Mouse (Mus musculus): ENCODE measurements around the gene E130114P18Rik.

E130114P18Rik gene

DNA sequence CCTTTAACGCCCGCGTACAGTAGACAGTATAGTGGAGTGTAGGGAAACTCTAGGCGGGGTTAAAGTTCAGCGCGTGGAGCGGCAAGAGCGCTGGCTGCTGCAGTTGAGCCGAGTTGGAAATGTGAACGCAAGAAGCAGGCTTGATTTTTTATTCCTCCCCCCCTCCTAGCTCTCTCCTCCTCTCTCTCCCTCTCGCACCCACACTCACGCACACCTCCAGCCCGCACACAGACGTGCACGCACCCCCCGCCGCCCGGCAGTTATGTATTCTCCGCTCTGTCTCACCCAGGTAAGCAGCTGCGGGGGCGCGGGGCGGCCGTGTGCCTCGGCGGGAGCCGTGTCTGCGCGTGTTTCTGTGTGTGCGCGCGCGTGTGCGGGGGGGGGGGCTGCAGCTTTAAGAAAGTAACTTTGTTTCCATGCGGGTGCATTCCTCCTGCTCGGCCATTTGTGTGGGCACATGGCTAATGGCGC lies at the start of gene E130114P18Rik:
E130114P18Rik (minus strand) TSS at position 373 of the 471 bp plus-strand sequence.
- CTCF ChIA-PET: interaction anchor here in 1 of 4 experiments (0.6 kb wide), 1 partner anchor 20 kb away, joined by 4 read pairs; no protein-coding TSS in a partner anchor

DNA sequence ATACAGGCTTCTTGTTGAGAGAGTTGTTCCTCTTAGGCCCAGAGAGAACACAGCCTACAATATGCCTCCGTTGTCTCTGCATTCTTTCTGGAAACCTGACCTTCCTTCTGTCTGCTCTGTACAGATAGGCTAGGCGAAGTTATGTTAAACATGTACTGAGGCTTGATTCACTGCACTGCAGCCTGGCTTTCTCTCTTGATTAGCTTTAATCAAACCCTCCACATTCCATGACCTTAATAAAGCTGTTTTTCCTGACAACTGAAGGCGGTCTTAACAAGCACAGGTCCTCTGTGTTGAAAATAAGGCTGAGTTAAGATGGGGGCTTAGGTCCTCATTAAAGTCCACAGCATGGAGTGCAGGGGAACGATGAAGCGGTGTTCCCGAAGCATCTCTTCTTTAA lies 49.2 kb upstream of the E130114P18Rik start:
- CTCF ChIA-PET: no interaction called here
- POLR2A ChIA-PET: no interaction called here

More for the DNA sequence above, at the start of gene E130114P18Rik:
- POLR2A ChIA-PET: interaction anchor here in 2 of 4 experiments (0.6 to 0.8 kb wide), 2 partner anchors 34 to 259 kb away, joined by 3 to 4 read pairs; no protein-coding TSS in a partner anchor

DNA sequence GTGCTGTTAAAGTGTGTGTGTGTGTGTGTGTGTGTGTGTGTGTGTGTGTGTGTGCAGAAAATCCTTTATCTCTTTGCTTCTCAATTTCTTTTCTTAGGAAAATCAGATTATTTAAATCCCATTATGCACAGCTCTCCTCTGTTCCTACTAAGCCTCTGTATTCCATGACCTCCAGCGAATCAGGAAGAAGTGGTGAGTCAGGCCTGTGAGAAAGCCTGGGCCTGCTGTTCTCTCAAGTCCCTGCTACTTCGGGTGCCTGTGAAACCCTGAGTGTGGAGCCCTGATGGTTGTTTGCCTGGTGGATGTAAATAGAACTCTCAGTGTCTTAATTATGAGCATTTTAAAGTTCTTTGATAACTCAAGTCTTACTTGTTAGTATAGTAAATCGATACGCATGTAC lies 48.0 kb upstream of the E130114P18Rik start:
- ChIA-PET CTCF (no interaction called here), POLR2A (interaction anchor here in 2 of 4 experiments (0.6 to 0.8 kb wide), 3 partner anchors 12 to 518 kb away, joined by 3 read pairs; no protein-coding TSS in a partner anchor)

DNA sequence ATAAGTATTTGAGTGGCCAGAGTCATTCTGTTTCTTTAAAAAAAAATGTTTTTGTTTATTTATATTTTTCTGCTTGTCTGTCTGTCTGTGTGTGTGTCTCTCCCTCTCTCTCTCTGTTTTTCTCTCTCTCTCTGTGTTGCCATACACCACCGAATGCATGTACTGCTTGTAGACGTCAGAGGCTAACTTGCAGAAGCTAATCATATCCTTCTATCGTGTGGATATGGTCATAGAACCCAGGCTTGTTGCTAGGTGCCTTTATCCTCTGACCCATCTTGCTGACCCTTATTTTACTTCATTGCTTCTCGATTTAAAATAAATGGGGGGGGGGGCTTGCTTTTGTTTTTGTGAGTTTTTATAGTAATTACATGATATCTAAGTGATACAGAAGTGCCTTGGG lies 47.6 kb upstream of the E130114P18Rik start:
- POLR2A ChIA-PET: interaction anchor here in 2 of 4 experiments (0.7 to 0.8 kb wide), 2 partner anchors 11 to 518 kb away, joined by 3 read pairs; no protein-coding TSS in a partner anchor

DNA sequence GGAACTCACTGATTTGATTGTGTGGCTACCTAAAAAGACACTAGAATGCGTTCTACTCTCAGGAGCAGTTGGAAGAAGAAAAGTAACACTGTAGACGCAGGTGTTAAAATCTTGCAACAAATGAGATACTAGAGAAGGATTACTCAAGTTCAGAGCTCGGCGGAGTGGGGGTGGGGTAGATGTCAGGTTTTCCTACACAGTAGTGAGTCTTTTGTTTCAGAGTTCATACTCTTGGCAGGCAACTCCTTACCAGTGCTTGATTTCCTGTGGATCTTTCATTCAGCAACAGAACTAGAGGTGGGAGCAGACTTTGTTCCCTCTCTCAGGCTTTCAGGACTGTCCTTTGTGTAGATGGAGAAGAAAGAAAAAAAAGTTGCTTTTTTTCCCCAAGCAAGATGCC lies 46.6 kb upstream of the E130114P18Rik start:
- ChIA-PET POLR2A (interaction anchor here in 1 of 4 experiments (0.6 kb wide), 1 partner anchor 43 kb away, joined by 6 read pairs; no protein-coding TSS in a partner anchor), CTCF (no interaction called here)

More for the DNA sequence above, 47.6 kb upstream of the E130114P18Rik start:
- CTCF ChIA-PET: no interaction called here

DNA sequence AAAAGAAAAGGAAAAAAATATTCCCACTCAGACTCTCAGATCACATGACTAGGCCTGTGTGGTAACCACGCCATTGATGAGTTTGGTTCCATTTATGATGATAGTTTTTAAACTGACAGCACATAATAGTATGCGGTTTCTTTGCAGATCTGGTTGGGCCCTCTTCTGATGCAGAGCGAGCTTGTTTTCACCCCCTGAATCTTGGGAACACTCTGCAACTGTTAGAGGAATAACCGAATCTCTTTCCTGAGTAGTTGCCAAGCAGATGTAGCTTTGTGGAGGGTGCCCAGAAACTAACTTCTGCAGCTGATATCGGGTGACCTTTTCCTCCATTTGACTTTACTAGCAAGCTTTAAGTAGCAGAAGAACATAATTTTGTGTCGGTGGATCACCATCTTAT lies 45.6 kb upstream of the E130114P18Rik start:
- ChIA-PET CTCF (no interaction called here), POLR2A (no interaction called here)

DNA sequence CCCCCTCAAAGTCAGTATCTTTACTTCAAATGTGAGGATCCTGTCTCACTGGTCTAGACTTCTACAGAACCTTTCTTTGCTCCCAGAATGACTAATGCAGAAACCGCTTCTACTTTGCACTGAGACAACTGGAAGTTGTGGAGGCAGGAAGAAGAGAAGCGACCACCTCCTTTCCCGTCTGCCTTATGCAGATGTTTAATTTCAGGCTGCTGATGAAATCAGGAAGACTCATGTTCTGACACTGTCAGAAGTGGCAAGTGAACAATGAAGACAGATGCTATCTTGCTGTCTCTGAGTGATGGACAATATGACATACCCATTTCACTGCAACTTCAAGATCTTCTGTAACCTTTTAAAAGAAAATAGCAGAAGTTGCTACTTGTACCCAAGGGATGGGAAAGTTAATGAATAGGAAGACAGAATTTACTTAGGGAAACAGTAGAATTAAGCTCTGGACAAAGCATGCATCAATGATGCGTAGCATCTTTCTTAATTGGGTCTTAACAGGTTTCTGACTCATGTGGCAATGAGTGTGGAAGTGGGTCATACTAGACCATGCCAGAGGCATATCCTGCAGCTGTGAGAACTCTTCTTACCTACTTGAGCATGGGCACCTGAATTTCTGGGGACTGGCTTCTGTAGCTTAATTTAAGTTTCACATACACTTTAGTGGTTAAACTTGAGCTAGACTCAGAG lies 43.8 kb upstream of the E130114P18Rik start:
- ChIA-PET CTCF (no interaction called here), POLR2A (no interaction called here)

DNA sequence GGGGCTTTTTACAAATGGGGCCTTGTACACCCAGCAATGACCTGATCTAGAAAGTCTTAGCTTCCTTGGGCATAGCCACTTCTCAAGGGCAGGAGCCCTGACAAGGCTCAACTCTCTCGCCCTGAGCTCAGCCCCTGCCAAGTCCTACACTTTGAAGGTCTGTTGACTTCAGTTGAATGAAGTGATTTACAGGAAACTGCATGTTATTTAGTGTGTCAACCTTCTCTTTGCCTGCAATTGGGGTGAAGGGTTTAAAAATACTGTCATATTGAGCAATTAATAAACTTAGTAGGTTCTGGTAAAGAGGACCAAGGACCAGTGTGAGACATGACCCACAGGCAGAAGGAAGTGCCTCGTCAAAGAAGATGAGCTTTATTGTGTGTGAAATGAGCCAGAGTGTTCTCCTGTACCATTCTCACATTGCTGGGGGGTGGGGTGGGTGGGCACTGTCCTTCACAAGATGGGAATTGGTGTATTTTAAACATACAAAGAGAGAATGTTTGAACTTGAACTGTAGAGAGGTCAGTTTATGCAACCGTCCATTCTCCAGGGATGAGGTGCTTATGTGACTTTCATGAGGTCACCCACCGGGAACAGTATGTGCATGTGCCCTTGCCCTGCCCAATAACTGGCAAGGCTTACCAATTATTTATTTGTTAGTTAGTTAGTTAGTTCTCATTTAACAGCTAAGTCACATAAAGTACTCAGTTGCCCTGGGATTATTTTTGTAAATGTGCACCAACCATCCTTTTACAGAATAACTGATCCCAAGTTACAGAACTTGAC lies 42.8 kb upstream of the E130114P18Rik start:
- CTCF ChIA-PET: no interaction called here
- POLR2A ChIA-PET: interaction anchor here in 1 of 4 experiments (0.5 kb wide), 1 partner anchor 54 kb away, joined by 4 read pairs; no protein-coding TSS in a partner anchor

DNA sequence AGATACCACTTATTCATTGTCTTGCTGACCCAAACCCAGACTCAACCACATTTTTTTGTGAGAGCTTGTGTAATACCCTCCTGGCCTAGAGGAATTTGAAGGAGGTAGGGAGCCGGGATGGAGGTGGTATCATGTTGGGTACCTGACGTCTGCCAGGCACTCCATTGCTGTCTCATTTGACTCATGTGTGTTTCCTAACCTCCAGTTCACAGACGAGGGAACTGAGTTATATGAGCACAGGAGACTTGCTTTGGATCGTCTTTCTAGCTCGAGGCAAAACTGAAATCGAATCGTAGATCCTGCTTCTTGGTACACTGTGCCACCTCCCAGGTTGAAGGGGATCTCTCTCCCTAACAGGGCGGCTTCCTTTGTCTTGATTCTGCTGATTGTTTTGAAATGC lies 41.2 kb upstream of the E130114P18Rik start:
- ChIA-PET CTCF (no interaction called here), POLR2A (interaction anchor here in 1 of 4 experiments (1.0 kb wide), 1 partner anchor 10 kb away, joined by 3 read pairs; no protein-coding TSS in a partner anchor)

DNA sequence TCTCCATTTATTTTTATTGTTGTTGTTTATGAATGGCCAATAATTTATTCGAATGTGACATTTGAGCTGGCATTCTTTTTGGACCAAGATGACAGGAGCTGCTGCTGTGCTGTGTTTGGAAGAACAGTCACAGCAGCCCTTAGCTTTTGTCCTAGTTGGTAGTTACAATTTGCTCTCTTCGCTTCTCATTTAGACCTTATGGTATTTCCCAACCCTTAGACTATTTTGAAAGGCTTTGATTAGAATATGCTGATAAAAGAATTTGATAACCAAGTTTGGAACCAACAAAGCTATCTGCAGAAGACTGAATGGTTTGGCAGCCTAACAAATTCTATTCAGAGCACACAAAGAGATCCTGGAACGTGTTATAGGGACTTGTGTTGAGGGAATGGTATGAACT lies 40.6 kb upstream of the E130114P18Rik start:
- CTCF ChIA-PET: no interaction called here
- POLR2A ChIA-PET: no interaction called here

DNA sequence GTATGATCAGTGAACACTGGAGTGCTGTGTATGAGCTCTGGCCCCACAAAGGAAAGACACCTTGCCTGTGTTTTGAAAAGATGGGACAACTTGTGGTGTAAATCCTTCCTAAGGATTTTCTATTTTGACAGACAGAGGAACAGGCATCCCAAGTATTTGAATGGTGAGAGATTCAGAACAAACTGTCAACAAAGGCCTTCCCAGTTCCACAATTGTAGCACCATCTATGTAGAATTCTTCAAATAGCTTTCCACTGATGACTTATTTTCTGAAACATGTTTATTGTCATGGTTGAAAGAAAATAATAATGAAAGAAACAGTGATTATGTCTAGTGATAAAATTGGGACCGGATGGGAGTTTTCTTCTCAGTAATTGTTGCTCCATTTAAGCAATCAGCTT lies 39.9 kb upstream of the E130114P18Rik start:
- ChIA-PET CTCF (no interaction called here), POLR2A (no interaction called here)

DNA sequence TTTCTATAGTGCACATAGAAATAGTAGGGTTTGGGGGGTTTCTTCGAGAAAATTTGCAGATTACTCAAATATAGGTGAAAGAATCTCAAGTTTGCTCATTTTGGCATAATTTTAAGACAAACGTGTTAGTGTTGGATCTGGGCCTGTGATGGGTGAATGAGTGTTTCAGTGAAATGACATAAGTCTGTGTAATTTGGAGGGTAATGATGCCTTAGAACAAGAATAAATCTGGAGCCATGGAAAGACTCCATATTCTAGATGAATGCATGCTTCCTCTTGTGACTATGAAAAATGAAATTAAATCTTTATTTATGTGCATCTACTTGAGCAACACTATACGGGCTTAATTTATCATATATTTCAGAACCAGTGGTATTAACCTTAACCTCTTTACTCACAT lies 38.9 kb upstream of the E130114P18Rik start:
- ChIA-PET POLR2A (no interaction called here), CTCF (no interaction called here)

DNA sequence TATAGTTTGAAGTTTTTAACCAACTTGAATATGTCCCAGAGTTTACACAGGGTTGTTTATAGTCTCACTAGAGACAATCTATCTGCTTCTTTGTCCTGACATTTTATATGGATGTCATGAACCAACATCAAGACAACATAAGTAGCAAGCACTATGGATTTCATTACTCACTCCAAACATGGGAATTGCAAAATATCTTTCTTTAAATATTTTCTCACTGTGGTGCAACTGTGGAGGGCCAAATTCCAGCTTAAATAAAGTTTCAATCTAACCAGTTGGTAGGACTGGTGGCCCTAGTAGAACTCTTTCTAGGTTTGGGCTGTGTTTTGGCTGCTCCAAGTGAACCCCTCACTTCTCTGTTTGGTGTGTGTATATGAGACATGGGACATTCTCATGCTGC lies 38.1 kb upstream of the E130114P18Rik start:
- ChIA-PET POLR2A (no interaction called here), CTCF (no interaction called here)

DNA sequence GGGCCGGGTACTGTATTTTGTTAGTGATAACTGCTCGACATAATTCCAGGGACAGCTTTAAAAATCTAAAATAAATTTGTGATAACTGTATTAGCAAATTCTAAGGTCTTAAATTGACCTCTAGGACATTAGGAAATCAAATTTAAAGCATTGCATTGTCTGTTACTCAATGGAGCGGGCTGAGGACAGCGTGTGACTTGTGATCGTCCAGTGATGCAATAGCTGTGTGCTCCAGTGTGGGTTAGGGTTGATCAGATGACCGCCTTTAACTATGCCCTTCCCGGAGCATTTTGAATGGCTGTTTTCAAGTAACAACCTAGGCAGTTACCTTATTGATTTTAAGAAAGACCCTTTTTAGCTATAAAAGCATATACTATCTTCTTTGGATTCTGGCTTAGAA lies 36.6 kb upstream of the E130114P18Rik start:
- CTCF ChIA-PET: no interaction called here
- POLR2A ChIA-PET: interaction anchor here in 1 of 4 experiments (0.9 kb wide), 1 partner anchor 11 kb away, joined by 3 read pairs; no protein-coding TSS in a partner anchor

DNA sequence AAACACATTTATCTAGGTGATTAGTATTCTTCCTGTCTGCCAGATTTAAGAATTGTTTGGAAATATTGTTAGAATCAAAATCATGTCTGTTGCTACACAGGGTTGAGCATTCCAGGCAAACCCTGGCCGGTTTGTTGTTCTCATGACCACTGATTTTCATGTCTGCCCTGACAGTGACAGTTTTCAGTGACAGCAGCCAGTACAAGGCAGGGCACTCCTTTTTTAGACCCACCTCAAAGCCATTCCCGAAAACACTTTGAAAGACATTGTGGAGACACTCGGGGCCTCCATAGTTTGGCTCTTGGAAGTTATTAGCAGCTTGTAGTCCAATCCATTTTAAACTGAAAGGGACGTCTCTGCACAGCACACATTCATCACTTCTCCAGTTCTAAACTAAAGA lies 36.1 kb upstream of the E130114P18Rik start:
- CTCF ChIA-PET: interaction anchor here in 1 of 4 experiments (0.6 kb wide), 1 partner anchor 369 kb away, joined by 3 read pairs; no protein-coding TSS in a partner anchor
- POLR2A ChIA-PET: interaction anchor here in 1 of 4 experiments (0.9 kb wide), 1 partner anchor 12 kb away, joined by 3 read pairs; no protein-coding TSS in a partner anchor

DNA sequence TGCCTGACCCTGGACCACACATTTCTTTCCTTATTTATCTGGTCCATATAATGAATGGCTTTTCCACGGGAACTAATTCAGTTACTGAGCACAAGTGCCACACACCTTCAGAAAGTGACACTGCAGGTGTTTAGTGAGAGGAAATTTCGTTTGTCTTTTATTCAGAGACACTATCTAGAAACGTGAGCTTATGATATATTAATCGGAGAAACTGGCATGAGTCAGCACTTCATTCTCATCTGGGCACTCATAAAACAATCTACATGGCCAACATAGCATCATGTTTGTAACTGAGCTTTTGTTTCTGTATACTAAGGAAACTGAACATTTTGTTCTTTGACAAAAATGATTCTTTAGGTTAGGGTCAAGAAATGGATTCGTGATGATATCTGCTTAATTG lies 35.2 kb upstream of the E130114P18Rik start:
- POLR2A ChIA-PET: interaction anchor here in 1 of 4 experiments (0.5 kb wide), 1 partner anchor 425 kb away, joined by 6 read pairs; no protein-coding TSS in a partner anchor
- CTCF ChIA-PET: interaction anchor here in 1 of 4 experiments (0.6 kb wide), 1 partner anchor 368 kb away, joined by 3 read pairs; no protein-coding TSS in a partner anchor

DNA sequence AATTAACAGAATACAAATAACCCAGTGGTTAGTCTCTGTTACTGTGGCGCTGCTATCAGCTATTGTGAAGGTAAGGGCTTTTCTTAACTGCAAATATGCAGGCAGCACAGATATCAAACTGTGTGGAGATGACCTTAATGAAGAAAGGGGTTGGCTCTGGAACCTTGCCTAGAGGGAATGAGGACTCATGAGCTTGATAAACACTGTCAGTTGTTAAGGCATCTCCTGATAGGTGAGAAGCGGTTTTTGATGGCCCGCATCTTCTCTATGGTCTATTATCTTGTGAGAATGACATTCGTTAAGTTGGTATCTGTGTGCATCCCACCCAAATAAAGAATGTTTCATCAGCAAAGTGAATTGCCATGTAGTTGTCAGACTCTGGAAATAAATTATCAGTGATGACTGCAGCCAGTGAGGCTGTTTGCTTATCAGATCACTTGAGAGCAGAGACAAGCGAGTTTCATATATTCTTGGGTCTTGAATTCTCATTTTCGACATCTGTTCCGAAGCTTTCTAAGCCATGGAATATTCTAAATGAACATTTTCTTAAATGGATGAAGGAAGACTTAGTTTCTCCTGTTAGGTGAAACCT lies 32.6 kb upstream of the E130114P18Rik start:
- ChIA-PET POLR2A (no interaction called here), CTCF (no interaction called here)

DNA sequence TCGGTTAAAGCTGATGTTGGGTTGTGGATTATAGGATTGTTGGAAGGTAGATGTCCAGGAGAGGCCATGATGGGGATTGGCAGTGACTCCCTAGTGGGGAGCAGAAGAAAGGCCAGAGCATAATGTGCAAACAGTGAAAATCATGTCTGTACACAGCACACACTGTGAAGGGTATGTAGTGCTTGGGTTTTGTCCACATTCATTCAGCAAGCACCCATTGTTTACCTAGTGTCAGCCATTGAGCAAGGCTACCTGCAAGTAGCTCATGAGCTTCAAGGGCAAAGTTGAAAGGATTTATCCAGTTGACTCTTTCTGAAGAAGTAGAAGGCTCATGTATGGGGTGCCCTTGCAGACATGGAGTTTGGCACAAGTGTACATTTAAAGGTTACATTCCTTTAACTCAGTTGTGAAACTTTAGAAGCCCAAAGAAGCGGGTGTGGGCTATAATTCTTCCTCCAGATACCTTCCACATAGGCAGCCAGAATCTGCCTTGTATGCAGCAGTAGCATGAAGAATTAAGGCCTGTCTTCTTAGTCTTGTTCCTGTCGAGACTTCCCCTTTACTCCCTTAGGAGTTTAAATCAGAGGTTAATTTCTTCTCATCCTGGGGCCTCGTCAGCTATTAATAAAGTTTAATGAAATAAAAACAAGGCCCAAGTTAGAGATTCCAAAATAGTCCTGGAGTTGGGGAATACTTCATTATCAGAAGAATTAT lies 31.9 kb upstream of the E130114P18Rik start:
- POLR2A ChIA-PET: no interaction called here
- CTCF ChIA-PET: no interaction called here

DNA sequence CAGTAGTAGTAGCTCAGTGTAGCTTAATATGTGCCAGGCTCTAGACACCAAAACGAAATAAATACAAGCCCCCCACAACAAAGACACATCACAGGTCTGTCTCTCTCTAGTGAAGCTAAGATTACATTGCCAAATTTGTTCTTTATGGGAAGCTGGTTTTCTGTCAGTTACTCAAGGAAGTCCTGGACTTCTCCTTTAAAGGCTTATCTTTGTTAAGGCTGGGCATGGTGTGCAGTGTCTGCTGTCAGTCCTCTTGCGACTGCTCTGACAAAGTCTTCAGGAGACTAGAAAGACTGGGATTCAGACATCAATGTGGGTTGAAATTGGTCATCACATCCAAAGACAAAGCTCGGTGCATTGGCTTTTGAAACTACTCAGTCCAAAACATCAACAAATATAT lies 31.0 kb upstream of the E130114P18Rik start:
- CTCF ChIA-PET: no interaction called here
- POLR2A ChIA-PET: interaction anchor here in 1 of 4 experiments (0.6 kb wide), 1 partner anchor 414 kb away, joined by 4 read pairs; no protein-coding TSS in a partner anchor
